Mouse (Mus musculus) regulatory T cell (primary cell): Measurements from ENCODE around the gene Mrpl38.

Source experiments
- in situ Hi-C: fragments of 300-600 bp; cut with MboI, MseI; formaldehyde crosslinking; loops from one replicate; pipeline ENCODE4 v1.15.1; 2025; ENCODE audit warnings: high pct_unique_total_duplicates

Gene Mrpl38

DNA sequence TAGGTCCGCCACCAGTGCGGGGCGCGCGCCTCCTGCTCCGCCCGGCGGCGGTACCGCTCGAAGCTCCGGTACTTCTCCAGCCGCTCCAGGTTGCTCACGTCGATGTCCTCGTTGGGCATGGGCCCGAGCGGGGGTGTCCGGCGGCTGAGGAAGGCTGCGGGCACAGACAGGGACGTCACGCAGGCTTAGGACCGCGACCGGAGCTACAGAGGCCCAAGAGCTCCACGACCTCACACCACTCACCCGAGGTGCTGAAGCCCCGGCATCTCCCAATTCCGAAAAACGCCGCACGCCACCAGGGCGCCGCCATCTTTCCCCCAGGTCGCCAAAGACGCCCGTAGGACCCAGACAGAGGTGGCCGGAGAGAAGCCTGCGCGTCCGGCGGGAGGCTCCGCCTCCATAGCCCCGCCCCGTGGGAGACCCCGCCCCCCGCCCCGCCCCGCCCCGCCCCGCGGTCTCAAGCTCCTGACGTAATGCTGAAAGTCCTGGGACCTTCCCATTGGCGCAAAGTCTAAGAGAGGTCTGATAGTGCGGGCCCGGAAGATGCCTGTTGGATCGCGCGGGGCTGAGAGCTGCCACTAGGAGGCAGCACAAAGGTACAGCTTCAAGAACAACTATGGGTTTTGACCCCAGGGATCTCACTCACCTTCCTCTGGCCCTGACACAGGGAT, at the start of gene Mrpl38:
Mrpl38 (minus strand) TSS at position 401 of the 671 bp plus-strand sequence.
- in situ Hi-C loops, result no loop called here

DNA sequence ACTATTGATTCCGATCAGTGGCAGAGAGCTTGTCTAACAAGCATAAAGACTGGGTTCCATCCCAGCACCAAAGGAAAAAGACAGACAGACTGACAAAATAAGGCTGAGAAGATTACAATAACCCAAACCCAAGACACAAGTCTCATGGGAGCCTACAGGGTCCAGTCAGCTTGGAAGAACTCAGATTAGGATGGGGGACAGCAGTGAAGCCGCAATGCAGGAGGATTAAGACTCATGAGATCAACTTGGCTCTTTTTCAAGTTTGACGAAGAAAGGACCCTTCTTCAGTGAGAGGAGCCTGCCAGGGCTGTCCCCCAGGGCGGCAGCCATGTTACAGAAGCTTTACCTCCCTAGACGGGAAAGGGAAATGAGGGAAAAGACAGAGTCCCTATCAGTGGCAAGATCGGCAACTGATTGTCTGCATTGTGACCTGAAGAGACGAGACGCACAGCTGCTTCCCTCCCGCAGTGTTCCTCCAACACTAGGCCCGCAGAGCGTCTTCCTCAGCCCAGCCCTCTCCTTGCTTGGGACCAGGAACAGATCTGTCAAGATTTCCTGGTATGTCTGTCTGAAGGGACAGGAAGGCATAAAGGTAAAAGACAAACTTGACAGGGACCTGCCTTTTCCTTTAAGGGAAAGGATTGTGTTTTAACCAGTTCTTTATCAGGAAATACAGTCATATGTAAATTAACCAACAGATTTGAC, 48.7 kb upstream of the Mrpl38 start:
- in situ Hi-C loops, result no loop called here

DNA sequence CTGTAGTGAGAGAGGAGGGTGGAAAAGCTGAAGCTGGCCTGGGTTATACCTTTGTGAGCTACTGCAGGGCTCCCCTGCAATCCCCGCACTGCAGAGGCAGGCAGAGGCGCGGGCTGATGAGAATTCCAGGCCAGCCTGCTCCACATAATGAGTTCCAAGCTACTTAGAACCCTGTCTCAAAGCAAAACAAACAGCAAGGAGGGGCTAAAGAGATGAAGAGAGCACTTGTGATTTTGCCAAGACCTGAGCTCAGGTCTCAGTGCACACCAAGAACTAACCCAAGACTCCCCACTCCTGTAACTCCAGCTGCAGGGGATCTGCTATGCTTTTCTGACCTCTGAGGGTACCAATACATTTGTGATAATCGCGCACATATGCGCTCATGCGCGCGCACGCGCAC, 47.7 kb upstream of the Mrpl38 start:
- in situ Hi-C loops, result no loop called here

DNA sequence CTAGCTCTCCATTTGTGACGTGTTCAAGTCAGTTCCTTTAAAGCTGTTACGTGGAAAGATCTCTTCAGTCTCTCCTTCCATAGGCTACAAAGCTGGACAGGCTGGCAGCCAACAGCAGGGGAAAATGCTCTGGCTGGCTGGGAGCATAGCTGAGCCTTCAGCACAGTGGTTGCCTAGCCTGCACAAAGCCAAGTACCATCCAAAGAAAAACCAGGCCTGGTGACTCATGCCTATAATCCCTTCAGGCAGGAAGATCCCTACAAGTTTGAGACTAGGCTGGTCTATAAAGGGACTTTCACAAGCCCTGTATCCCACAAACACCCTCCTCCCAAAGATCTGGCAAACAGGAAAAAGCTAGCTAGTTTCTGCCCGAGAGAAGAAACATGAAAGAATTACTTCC, 47.2 kb upstream of the Mrpl38 start:
- in situ Hi-C loops, result no loop called here

DNA sequence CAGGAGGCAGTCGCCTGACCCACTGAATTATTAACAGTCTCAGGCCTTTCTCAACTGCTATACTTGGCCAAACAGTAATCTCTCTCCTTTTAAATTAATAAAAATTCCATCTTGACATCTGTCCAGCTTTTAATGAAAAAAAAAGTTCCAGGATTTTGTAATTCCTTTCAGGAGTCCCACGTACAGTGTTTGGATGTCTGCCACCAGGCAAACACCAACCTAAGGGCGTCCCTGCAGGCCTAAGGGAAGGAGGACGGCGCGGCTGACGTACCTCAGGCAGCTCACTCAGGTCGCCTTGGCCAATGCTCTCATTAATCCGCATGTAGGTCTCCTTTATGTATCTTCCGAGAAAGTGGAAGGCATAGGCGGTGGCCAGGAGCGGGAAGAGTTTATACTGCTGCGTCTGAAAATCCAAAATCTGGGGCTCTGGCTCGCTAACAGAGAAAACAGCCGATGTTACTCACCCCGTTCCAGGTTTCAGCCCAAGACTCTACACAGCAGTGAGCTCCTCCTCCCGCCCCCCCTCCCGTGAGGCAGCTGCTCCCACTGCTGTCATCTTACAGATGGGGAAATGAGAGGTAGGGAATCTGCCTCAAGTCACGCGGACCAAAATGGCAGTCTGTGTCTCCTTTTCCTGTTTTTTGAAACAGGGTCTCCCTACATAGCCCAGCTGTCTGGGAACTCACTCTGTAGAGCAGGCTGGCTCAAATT, 39.9 kb upstream of the Mrpl38 start:
- in situ Hi-C loops, result loop anchor here (5.0 kb wide), 1 partner anchor 956 kb away; no protein-coding TSS in a partner anchor

DNA sequence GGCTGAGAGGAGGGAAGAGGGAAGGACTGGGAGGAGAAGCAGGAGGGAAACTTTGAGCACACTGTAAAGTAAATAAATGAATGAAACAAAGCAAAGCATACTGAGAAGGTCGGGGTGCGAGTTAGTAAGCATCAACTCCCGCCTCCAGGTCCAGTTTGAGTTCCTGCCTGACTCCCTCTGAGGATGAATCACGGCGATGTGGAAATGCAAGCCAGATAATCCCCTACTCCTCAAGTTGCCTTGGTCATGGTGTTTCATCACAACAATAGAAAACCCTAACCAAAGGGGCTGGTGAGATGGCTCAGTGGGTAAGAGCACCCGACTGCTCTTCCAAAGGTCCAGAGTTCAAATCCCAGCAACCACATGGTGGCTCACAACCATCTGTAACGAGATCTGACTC, 37.3 kb upstream of the Mrpl38 start:
- in situ Hi-C loops, result loop anchor here (5.0 kb wide), 1 partner anchor 954 kb away; no protein-coding TSS in a partner anchor

DNA sequence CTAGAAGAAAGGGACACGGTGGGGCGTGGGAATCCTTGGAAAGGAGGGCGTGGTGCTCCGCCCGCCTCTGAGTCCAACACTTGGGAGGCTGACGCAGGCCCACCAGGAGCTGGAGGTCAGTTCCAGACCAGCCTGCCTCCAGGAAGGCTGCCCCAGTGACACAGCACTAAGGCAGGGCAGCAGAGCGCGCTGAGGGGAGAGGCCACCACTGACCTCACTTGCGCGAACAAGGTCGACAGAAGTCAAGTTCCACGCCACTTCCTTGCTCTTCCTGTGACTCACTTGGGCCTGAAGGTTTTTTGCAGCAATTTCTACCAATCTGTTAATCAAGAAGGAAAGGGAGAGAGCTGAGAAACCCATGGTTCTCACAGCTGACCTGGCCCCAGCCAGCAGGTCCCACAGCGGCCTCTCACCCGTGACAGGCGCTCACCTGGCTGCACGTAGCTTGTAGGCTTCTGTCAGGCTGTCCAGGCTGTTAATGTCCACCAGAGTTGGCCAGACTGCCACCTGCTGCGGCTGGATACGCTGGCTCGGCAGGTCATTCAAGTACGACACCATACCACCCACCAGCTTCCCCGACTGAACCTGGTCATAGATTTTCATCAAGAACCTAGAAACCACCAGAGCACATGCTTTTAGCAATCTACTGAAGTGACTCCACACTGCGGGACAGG, 36.2 kb upstream of the Mrpl38 start:
- in situ Hi-C loops, result loop anchor here (5.0 kb wide), 1 partner anchor 953 kb away; no protein-coding TSS in a partner anchor

DNA sequence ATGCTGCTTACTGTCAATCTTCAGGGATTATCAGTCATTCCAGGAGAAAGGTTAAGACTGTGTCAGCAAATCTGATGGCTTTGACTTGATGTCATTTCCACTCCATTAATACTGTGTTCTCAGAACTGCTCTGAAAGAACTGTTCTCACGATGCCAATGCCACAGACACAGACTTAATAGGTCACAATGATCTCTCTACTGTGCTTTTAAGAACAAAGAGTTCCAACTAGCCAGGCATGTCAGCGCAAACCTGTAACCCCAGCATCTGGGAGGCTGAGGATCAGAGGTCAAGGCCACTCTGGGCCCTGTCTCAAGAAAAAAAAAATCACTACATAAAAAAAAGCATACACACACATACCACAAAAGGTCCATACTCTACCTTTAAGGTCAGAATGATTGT, 33.3 kb upstream of the Mrpl38 start:
- in situ Hi-C loops, result no loop called here

DNA sequence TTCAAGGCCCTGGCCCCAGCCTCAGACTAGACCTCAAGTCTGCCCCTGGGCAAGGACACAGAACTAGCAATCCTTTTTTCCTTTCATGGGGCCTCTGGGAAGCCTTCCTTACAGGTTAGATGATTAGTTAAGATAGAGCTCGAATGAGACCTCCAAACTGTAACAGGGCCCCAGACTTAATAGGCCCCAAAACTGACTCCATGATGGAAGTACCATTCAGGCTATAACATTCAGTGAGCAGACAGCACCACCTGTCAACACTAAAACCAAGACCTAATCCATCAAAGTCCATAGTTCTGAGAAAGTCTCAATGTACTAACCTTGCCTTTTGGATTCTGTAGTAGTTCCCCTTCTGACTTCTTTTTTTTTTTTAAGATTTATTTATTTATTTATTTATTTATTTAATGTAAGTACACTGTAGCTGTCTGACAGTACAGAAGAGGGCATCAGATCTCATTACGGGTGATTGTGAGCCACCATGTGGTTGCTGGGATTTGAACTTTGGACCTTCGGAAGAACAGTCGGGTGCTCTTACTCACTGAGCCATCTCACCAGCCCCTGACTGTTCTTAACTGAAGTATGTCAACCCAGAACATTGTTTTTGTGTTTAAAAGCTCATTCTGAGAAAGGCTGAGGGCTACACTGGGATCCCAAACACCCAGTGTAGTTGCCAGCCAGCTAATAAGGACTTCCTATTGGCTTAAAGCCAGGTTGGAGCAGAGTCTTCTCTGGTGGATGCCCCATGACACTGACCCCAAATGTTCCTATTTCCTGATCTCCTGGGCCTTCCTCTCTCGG, 31.5 kb upstream of the Mrpl38 start:
- in situ Hi-C loops, result no loop called here

DNA sequence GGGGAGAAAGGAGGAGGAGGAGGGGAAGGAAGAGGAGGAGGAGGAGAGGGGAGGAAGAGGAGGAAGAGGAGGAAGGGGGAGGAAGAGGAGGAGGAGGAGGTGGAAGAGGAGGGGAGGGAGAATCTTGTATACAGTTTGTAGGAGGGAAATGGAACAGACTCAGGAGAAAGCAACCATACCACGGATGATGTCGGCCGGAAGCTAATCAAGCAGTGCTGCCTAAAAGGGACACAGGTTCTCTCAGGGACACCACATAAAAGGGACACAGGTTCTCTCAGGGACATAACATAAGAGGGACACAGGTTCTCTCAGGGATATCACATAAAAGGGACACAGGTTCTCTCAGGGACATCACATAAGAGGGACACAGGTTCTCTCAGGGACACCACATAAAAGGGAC, 30.5 kb upstream of the Mrpl38 start:
- in situ Hi-C loops, result no loop called here

DNA sequence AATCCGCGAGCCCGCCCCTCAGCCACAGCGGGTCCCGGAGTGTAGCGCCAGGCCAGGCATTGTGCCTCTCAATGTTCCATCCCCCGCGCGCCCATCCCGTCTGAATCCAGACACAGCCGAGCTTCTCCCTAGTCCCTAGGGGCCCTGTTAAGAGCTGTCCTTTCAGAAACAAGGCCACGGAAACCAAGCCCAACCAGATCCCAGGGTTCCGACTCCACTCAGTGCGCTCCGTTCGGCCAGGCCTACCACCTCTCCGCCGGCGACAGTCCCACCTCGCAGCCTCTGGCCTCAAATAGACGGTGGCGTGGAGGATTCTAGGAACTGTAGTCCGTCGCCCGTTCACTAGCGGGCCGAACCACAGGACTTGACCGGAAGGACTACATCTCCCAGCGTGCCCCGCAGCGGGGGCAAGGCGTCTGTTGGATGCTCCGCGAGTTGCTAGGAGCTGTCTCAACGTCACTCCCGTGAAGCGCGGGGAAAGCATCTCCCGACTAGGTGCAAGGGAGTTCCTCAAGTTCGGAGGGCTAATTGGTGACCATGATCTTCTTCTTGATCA, 29.3 kb upstream of the Mrpl38 start, which contains the start of gene Fbf1:
Fbf1 (minus strand) TSS at position 283 of the 556 bp plus-strand sequence.
- in situ Hi-C loops, result no loop called here

DNA sequence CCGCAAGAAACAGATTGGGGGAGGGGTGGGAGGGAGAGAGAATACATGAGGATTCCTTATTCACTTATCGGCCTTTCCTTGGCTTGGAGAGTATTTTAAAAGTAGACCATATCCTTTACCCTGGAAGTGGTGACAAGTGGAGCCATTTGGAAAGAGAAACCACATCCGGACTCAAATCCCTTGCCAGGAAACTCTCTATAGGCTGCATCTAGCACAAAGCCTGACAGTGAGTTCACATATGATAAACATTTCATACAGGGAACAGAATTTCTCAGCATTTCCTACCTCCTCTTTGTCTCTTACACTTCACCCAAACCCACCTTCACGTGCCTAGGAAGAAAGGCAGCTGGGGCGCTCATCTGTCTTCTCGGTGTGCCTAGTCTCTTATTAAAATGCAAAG, 28.6 kb upstream of the Mrpl38 start:
- in situ Hi-C loops, result no loop called here

DNA sequence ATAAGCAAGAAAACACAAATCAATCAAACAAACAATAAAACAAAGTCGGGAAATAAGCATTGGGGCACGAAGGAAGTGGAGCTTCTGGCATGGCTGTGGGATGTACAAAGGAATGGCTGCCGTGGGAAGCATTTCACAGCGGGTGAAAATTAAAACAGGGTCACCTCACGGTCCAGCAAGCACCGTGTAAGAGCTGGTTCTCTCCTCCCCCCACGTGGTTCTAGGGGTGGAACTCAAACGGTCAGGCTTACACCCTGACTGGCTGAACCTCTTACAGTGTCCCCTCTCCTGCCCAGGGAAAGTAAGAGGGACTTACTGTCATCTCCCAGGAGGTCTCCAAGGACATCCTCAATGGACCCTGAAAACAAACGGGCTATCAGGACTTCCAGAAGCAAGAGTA, 24.3 kb upstream of the Mrpl38 start:
- in situ Hi-C loops, result no loop called here

DNA sequence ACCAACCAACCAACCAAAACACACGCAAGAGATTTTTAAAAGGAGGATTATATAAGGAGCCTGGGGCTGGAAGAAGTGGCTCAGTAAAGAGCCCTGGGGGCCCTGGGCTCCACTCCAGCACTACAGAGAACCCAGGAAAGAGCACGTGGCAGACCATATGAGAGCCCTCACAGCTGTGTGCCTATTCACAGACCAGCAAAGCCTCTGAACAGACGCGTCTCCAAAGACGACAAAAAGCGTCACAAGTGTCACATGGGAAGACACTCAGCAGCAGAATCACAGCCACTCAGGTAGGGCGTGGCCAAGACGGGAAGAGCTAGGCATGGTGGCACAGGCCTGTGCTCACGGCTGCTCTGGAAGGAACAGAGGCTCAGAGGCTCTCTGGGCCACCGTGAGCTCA, 23.5 kb upstream of the Mrpl38 start:
- in situ Hi-C loops, result no loop called here

DNA sequence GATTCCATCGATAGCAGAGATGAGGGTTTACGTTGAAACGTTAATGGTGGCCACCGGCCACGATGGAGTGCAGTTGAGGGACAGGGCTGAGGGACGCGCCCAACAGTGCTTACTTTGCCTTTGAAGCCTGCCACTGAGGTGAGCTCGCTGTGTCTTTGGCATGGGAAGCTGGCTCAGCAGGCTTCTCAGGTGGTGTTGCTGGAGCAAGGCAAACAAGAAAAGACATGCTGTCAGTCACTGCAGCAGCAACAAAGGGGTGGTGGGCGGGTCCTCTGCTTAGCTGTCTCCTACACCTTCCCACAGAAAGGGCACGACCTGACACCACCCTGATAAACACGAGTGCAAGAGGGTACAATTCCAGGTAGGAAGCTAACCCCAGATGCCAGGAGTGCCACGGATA, 22.6 kb upstream of the Mrpl38 start:
- in situ Hi-C loops, result no loop called here

DNA sequence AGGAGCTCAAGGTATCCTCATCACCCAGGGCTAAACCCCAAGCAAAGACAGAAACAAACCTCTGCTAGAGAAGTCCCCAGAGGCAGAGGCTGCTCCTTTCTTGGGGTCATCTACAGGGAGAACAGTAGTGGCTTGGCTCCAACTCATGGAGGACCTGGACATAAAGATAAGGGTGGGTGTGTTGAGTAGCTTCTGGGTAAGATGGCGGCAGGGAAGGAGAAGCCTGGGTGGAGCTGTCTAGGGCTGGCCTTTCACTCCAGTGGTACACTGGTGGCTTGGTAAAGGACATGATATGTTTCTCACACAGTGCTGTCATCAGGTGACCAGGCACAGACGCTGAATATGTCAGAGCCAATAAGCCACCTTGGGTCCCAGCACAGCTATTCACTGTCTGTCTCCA, 12.3 kb upstream of the Mrpl38 start:
- in situ Hi-C loops, result loop anchor here (10.0 kb wide), 2 partner anchors 64 to 304 kb away; no protein-coding TSS in a partner anchor

DNA sequence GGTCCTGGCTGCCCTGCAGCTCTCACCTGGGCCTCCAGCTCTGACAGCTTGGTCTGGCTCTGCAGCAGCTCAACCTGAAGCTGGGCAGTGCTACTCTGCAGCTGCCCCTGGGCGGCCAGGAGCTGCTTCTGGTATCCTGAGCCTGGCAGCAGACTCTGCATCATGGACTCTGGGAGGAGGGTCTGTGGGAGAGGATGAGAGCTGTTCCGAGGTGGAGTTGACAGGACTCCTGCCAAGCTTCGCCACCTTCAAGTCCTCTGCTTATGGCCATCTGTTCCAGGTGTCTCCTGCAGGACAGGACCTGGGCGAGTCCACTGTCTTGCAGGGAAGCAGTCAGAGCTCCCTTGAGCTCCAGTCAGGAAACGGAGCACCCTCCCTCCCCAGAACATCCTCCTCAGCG, 10.7 kb upstream of the Mrpl38 start:
- in situ Hi-C loops, result no loop called here

DNA sequence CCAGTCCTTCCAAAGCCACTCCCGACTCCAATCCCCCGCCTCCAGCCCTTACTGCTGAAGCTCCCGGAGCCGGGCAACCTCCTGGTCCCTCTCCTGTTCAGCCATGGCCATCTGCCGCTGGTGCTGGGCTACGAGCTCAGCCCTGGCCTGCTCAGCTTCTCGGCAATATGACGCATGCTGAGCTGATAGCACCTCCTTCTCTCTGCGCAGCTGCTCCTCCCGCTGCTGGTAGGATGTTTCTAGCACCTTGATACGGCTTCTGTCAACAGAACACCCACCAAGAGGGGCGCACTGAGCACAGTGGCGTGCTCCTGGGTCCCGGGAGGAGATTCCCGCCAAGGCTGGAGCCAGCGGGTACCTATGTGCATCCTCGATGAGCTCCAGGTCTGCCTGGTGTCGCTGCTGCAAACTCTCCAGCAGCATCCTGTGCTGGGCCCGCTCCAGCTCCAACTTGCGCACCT, 10.1 kb upstream of the Mrpl38 start:
- in situ Hi-C loops, result no loop called here

DNA sequence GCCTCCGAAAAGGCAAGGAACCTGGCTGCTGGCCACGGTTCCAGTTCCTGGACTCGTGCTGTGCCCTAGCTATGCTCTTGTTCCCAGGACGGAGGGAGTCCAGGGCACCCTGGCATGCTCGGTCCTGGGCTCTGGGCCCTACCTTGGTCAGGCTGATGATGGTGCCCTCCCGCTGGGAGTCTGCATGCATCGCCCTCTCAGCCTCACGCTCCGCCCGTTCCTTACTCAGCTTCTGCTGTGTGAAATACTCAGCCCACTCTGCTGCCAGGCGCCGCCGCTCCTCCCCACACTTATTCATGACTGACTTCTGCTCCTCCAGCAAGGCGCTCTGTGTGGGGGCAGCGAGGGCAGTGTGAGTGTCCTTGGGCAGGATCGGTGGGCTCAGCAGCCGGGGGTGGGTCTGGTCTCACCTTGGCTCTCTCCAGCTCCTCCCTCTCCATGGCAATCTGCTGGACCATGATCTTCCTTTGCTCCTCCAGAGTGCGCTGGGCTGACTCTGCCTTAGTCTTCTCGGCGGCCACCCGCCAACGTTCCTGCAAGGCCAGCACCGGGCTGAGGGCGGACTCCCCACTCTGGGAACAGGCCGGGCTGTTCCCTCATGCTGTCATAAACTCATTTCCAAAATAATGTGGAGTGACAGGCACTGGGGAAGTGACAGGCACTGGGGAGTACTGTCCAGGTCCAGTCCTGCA, 7.8 kb upstream of the Mrpl38 start:
- in situ Hi-C loops, result no loop called here
